Mouse (Mus musculus) CD4-positive naive resting alpha-beta T cell, adult 76 days (primary cell): Measurements from ENCODE around the gene 4930455H04Rik. TPM values are rescaled to one million over a fixed set of nuclear protein-coding genes. Genes with fewer than 3 reads are reported as not detected.

Experiments
- total RNA-seq: library from RNA; stranded (reverse); gene quantifications from one replicate; pipeline ENCODE4 v1.2.4, GENCODE M21; 2023

4930455H04Rik gene
- total RNA-seq: not detected

GRCm38 (mm10) chr3:116967967-116968366, at the start of gene 4930455H04Rik:
Gene 4930455H04Rik, plus strand, starts transcription at chr3:116968267.

GRCm38 (mm10) chr3:116968540-116968997, 502 bp downstream of the 4930455H04Rik start, which contains the start of gene Palmd:
Gene Palmd, minus strand, starts transcription at chr3:116968987.

Other genes starting within 250 kb of the 4930455H04Rik start
- gene Agl, start 160.1 kb upstream of the 4930455H04Rik start, total RNA-seq: 6.8 TPM
- 12.8 TPM for gene Frrs1, start 108.8 kb upstream of the 4930455H04Rik start, total RNA-seq
- not detected for gene Palmd, start 720 bp downstream of the 4930455H04Rik start, total RNA-seq